ENCODE assay signal across 8 mouse cellular contexts in the genomic region with DNA sequence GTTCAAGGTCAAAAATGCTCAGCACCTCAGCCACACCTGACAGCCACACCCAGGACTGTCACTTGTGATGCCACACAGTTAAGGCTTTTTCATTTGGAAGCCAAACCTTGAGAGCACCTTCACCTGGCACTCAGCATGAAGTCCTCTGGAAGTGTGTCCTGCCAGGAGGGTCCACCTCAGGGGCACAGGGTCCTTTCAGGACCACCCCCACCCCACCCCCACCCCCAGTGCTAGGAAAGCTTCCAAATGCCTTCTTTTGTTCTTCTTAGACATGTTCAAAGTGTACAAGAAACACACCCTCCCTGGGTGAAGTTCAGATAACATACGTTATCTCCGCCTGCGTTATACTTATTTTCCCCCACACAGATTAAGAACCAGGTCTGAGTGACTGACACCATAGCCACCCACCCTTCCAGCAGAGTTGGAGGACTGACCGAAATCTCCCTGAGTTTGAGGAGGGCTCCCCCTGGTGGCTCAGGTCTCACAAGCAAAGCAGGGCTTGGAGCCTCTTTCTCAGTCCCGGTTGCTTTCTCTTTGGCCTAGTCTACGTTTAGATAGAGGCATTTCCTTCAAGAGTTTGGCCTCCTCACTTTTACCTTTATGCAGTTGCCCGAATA. TPM values are rescaled to one million over a fixed set of nuclear protein-coding genes. Genes with fewer than 3 reads are reported as not detected.
A peak's percentile ranks its signal among the peaks of the same experiment; 100 is the strongest.
DNase-seq lines count a peak whose midpoint lies in the region; ATAC-seq and TF ChIP-seq lines count a peak whose summit lies in the region.

No protein-coding gene starts in this region.

- no peaks in the 10 kb centered on the region for H3K27me3 ChIP-seq in hindbrain, embryonic 11.5 days (ENCODE audit: control insufficient read depth, insufficient read depth, low read length)
- no peaks in the 10 kb centered on the region for H3K27me3 ChIP-seq in lung, postnatal 0 days (replicated peaks; ENCODE audit: insufficient read depth, low read length)

- no peaks in the 10 kb centered on the region for H3K36me3 ChIP-seq in hindbrain, embryonic 11.5 days (ENCODE audit: control insufficient read depth, insufficient read depth, low read length)
- H3K36me3 ChIP-seq in lung, postnatal 0 days (ENCODE audit: insufficient read depth, low read length): no peaks in the 10 kb centered on the region

- no peak overlapping the region for H3K4me3 ChIP-seq in hindbrain, embryonic 11.5 days (ENCODE audit: low read depth, low read length)
- no peak overlapping the region for H3K4me3 ChIP-seq in lung, postnatal 0 days (ENCODE audit: low read depth, low read length)

- TF ChIP-seq CTCF in lung, postnatal 0 days (IDR thresholded peaks at IDR 0.05): peak; percentile 98

- peak; percentile 81 for ATAC-seq in hindbrain, embryonic 11.5 days (ENCODE audit: low FRiP score)
- peak; percentile 90 for ATAC-seq in lung, postnatal 0 days

- TF ChIP-seq EP300 in lung, postnatal 0 days (IDR thresholded peaks at IDR 0.05): no peak

- DNase-seq in MN1 (ENCODE audit: low spot score): peak; percentile 91
- DNase-seq in cerebellum, adult 9-10 months: peak; percentile 90
- DNase-seq in frontal cortex, adult 2 months (ENCODE audit: extremely low spot score in 1 of 2, low spot score in 1 of 2): peak; percentile 64 to 97
- DNase-seq in hindbrain, embryonic 11.5 days (ENCODE audit: low spot score): peak; percentile 93
- peak; percentile 85 for DNase-seq in layer of hippocampus, adult 9-11 months
- DNase-seq in lung, postnatal 0 days (ENCODE audit: low spot score): peak; percentile 96
- DNase-seq in ovary, postnatal 14 days (ENCODE audit: low spot score): peak; percentile 83
- peak; percentile 82 to 97 for DNase-seq in thymus, postnatal 10 days (ENCODE audit: low spot score in 2 of 2)

- H3K4me1 ChIP-seq in hindbrain, embryonic 11.5 days (replicated peaks; ENCODE audit: control insufficient read depth, insufficient read depth, low read length): no peaks in the 10 kb centered on the region
- no peaks in the 10 kb centered on the region for H3K4me1 ChIP-seq in lung, postnatal 0 days (ENCODE audit: insufficient read depth, low read depth, low read length)

- WGBS in hindbrain, embryonic 11.5 days: 10% methylated on average over 7 of the region's 7 CpGs
- WGBS in lung, postnatal 0 days: 2% methylated on average over 7 of the region's 7 CpGs

- no peak overlapping the region for H3K27ac ChIP-seq in hindbrain, embryonic 11.5 days (ENCODE audit: low read depth, low read length)
- no peak overlapping the region for H3K27ac ChIP-seq in lung, postnatal 0 days (ENCODE audit: low read length)

- no peak overlapping the region for H3K4me2 ChIP-seq in hindbrain, embryonic 11.5 days (replicated peaks; ENCODE audit: low read depth, low read length)
- H3K4me2 ChIP-seq in lung, postnatal 0 days (replicated peaks; ENCODE audit: low read depth, low read length): no peak overlapping the region

- no peaks in the 10 kb centered on the region for H3K9me3 ChIP-seq in hindbrain, embryonic 11.5 days (ENCODE audit: control insufficient read depth, low read length)
- no peaks in the 10 kb centered on the region for H3K9me3 ChIP-seq in lung, postnatal 0 days (ENCODE audit: low read length)

- no peak overlapping the region for H3K9ac ChIP-seq in hindbrain, embryonic 11.5 days (ENCODE audit: low read depth, low read length)
- no peak overlapping the region for H3K9ac ChIP-seq in lung, postnatal 0 days (replicated peaks; ENCODE audit: low read depth)

RNA-seq across cellular contexts. Expression of gene Mybpc3, which starts 16.7 kb away (rescaled TPM):
- polyA plus RNA-seq in frontal cortex, adult 2 months (2012; rRNA removed): 0.30 and 0.61 TPM in 2 replicates
- polyA plus RNA-seq in hindbrain, embryonic 11.5 days (2014; fragmentation: Nextera tagmentation; extraction: Ambion mirVana): not detected in 2 replicates
- polyA plus RNA-seq in lung, postnatal 0 days (2015; fragmentation: Nextera tagmentation; extraction: Ambion mirVana): 4.7 and 6.5 TPM in 2 replicates

RNA-seq across cellular contexts. Expression of gene Spi1, which starts 19.0 kb away (rescaled TPM):
- 9.7 and 12.0 TPM in 2 replicates for polyA plus RNA-seq in frontal cortex, adult 2 months (2012; rRNA removed)
- 2.6 and 3.0 TPM in 2 replicates for polyA plus RNA-seq in hindbrain, embryonic 11.5 days (2014; fragmentation: Nextera tagmentation; extraction: Ambion mirVana)
- polyA plus RNA-seq in lung, postnatal 0 days (2015; fragmentation: Nextera tagmentation; extraction: Ambion mirVana): 23.9 and 24.2 TPM in 2 replicates

RNA-seq across cellular contexts. Expression of gene Slc39a13, which starts 31.0 kb away (rescaled TPM):
- 53.8 and 54.3 TPM in 2 replicates for polyA plus RNA-seq in frontal cortex, adult 2 months (2012; rRNA removed)
- polyA plus RNA-seq in hindbrain, embryonic 11.5 days (2014; fragmentation: Nextera tagmentation; extraction: Ambion mirVana): 16.4 and 17.9 TPM in 2 replicates
- 32.6 and 34.4 TPM in 2 replicates for polyA plus RNA-seq in lung, postnatal 0 days (2015; fragmentation: Nextera tagmentation; extraction: Ambion mirVana)

RNA-seq across cellular contexts. Expression of gene Psmc3, which starts 47.4 kb away (rescaled TPM):
- polyA plus RNA-seq in frontal cortex, adult 2 months (2012; rRNA removed): 183 and 195 TPM in 2 replicates
- 376 and 394 TPM in 2 replicates for polyA plus RNA-seq in hindbrain, embryonic 11.5 days (2014; fragmentation: Nextera tagmentation; extraction: Ambion mirVana)
- polyA plus RNA-seq in lung, postnatal 0 days (2015; fragmentation: Nextera tagmentation; extraction: Ambion mirVana): 181 and 186 TPM in 2 replicates
